ENCODE assay signal across 21 mouse cellular contexts in the genomic region with DNA sequence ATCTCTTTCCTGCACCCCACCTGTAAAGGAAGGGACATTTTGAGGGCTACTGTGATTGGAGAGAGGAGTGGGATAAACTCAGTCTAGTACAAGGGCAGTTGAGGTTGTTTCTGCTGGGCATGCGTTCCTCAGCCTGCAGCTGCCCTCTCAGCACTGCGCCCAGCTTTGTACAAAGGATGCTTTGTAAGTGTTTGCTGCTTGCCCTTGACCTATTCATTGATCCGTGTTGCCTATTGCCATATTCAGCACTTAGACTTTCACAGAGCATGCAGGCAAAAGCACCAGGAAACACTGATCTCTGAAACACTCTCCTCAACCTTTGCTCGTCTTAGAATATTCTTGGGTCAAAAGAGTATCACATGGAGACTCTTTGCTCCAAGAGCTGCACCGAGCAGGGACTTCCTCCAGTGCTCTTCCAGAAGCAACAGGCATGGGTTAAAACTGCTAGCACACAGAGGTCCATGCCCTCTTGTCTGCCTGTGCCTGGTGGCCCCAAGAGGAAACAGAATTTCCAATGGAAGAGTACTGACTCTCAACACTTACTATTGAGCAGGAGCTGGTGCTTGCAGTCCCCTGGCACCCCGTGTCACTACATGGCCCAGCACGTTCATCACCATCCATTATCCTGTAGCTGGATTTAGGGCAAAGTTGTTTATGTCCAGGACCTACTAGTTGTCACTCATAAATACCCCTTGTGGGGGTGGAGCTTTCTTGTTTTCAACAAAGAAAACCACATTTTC. TPM values are rescaled to one million over a fixed set of nuclear protein-coding genes. Genes with fewer than 3 reads are reported as not detected.
DNase-seq lines count a peak whose midpoint lies in the region; ATAC-seq and TF ChIP-seq lines count a peak whose summit lies in the region.
"Had no signal": no experiment of that assay in that cellular context is flagged by ENCODE, and none has a peak within 500 bp of the region (broad histone marks: within the 10 kb centered on the region; RNA-seq: fewer than 3 reads in every experiment).

No protein-coding gene starts in this region.

- no peak overlapping the region for H3K4me3 ChIP-seq in layer of hippocampus, adult 2 months
- H3K4me3 ChIP-seq in thymus, adult 2 months (ENCODE audit: control insufficient read depth, insufficient read depth, low read length): no peak overlapping the region
- H3K4me3 ChIP-seq: forebrain, embryonic 13.5 days; limb, embryonic 15.5 days; midbrain, embryonic 12.5 days had no signal

- DNase-seq in frontal cortex, postnatal 25 days (ENCODE audit: low spot score in 2 of 2): no peak
- DNase-seq in layer of hippocampus, adult 2 months (ENCODE audit: low spot score in 2 of 2): no peak
- no peak for DNase-seq in layer of hippocampus, postnatal 25 days (ENCODE audit: extremely low spot score in 1 of 2, low spot score in 1 of 2)
- DNase-seq in embryo, embryonic 10.5 days (ENCODE audit: low spot score): peak; percentile 29
- DNase-seq in mesoderm, embryonic 11.5 days (ENCODE audit: low read depth, low spot score): peak; percentile 45
- no peak for DNase-seq in thymus, adult 2 months
- DNase-seq in cerebellum, postnatal 4 days (ENCODE audit: low spot score in 2 of 2): no peak
- DNase-seq: adrenal gland, postnatal 36 days; cerebellum, postnatal 14 days; lung, adult 18-20 months; lung, postnatal 4 days had no signal

- H3K27ac ChIP-seq in layer of hippocampus, adult 2 months: peak overlapping the region; percentile 79
- H3K27ac ChIP-seq in thymus, adult 2 months (ENCODE audit: control insufficient read depth, insufficient read depth, low read length): no peak overlapping the region
- H3K27ac ChIP-seq: forebrain, embryonic 13.5 days; limb, embryonic 15.5 days; midbrain, embryonic 12.5 days had no signal

- no peaks in the 10 kb centered on the region for H3K36me3 ChIP-seq in thymus, adult 2 months (ENCODE audit: control insufficient read depth, insufficient read depth, low read length)

- no peaks in the 10 kb centered on the region for H3K4me1 ChIP-seq in thymus, adult 2 months (replicated peaks; ENCODE audit: control insufficient read depth, insufficient read depth, low read length)
- H3K4me1 ChIP-seq: forebrain, embryonic 13.5 days; limb, embryonic 15.5 days; midbrain, embryonic 12.5 days had no signal

- over 99% methylated on average over 7 of the region's 7 CpGs for WGBS in thymus, adult 2 months

- TF ChIP-seq POLR2A in thymus, adult 2 months (IDR thresholded peaks at IDR 0.05; ENCODE audit: control insufficient read depth, extremely low read depth, insufficient read depth, low read length, poor library complexity): no peak

- peak; percentile 70 for ATAC-seq in frontal cortex, adult (ENCODE audit: low TSS enrichment)
- ATAC-seq: activated CD4-positive, CD25-positive, alpha-beta regulatory T cell, adult 4 months; forebrain, embryonic 13.5 days; inflammation-experienced regulatory T-cells, adult 6 months had no signal

- no peak for TF ChIP-seq CTCF in layer of hippocampus, adult 2 months (conservative IDR thresholded peaks at IDR 0.05)
- TF ChIP-seq CTCF in thymus, adult 2 months (IDR thresholded peaks at IDR 0.05; ENCODE audit: borderline replicate concordance, control insufficient read depth, extremely low read depth, insufficient read depth, low read length, poor library complexity): no peak

- no peaks in the 10 kb centered on the region for H3K27me3 ChIP-seq in thymus, adult 2 months (ENCODE audit: control insufficient read depth, insufficient read depth, low read length)
- H3K27me3 ChIP-seq: forebrain, embryonic 13.5 days; limb, embryonic 15.5 days; midbrain, embryonic 12.5 days had no signal

RNA-seq across cellular contexts. Expression of gene Slc51a, which starts 15.2 kb away (rescaled TPM):
- total RNA-seq in layer of hippocampus, adult 2 months (2021): not detected
- total RNA-seq in layer of hippocampus, postnatal 25 days (2021): not detected
- polyA plus RNA-seq in thymus, adult 2 months (2012; rRNA removed): 1.3 and 1.5 TPM in 2 replicates
- total RNA-seq: left cerebral cortex, postnatal 14 days had no signal
- polyA plus RNA-seq: activated CD4-positive, CD25-positive, alpha-beta regulatory T cell, adult 4 months; inflammation-experienced regulatory T-cells, adult 6 months had no signal

RNA-seq across cellular contexts. Expression of gene Zdhhc19, which starts 23.6 kb away (rescaled TPM):
- not detected for total RNA-seq in layer of hippocampus, adult 2 months (2021)
- not detected for total RNA-seq in layer of hippocampus, postnatal 25 days (2021)
- not detected in 2 replicates for polyA plus RNA-seq in thymus, adult 2 months (2012; rRNA removed)
- total RNA-seq: adrenal gland, postnatal 36 days; left cerebral cortex, postnatal 14 days had no signal
- polyA plus RNA-seq: activated CD4-positive, CD25-positive, alpha-beta regulatory T cell, adult 4 months; forebrain, embryonic 13.5 days; heart, embryonic 14.5 days; hindbrain, embryonic 11.5 days; limb, embryonic 15.5 days; midbrain, embryonic 12.5 days; thymus, postnatal 0 days had no signal

RNA-seq across cellular contexts. Expression of gene Pcyt1a, which starts 41.7 kb away (rescaled TPM):
- 10 to 100 TPM; 32.6 to 33.7 TPM for total RNA-seq in layer of hippocampus, adult 2 months (2021)
- total RNA-seq in layer of hippocampus, postnatal 25 days (2021): 10 to 100 TPM; 36.8 to 38.2 TPM
- 19.7 and 21.2 TPM in 2 replicates for polyA plus RNA-seq in thymus, adult 2 months (2012; rRNA removed)

RNA-seq across cellular contexts. Expression of gene Tctex1d2, which starts 52.9 kb away (rescaled TPM):
- 10 to 100 TPM; 11.8 to 14.3 TPM for total RNA-seq in layer of hippocampus, adult 2 months (2021)
- 10 to 100 TPM in 1 of 2 experiments, 1 to 10 TPM in 1; 9.8 to 14.4 TPM for total RNA-seq in layer of hippocampus, postnatal 25 days (2021)
- 2.5 and 3.8 TPM in 2 replicates for polyA plus RNA-seq in thymus, adult 2 months (2012; rRNA removed)

Comparison
In these comparisons a context has a peak if more than half of its experiments do, and no peak if none do; other contexts are left out.
1. DNase-seq: peak in embryo, embryonic 10.5 days (single experiment) and mesoderm, embryonic 11.5 days (single experiment); none in frontal cortex, postnatal 25 days (0 of 2), layer of hippocampus, adult 2 months (0 of 2), layer of hippocampus, postnatal 25 days (0 of 2), thymus, adult 2 months (single experiment) and cerebellum, postnatal 4 days (0 of 2).